Mouse (Mus musculus) CH12.LX (cell line): ENCODE results near the gene Rps11. TPM values are rescaled to one million over a fixed set of nuclear protein-coding genes. Genes with fewer than 3 reads are reported as not detected.
A peak's percentile ranks its signal among the peaks of the same experiment; 100 is the strongest.

Experiments used
- DNase-seq: peaks from one replicate; pipeline ENCODE4 v3.0.0-alpha.2; 2013; ENCODE audit errors: extremely low read depth
- H3K27ac ChIP-seq: 2 replicates; pipeline ENCODE4 v1.5.1; 2012; ENCODE audit warnings: low read depth, mild to moderate bottlenecking, control low read depth, moderate library complexity; ENCODE audit not compliant: insufficient read depth
- H3K27me3 ChIP-seq: replicated peaks from 2 replicates; pipeline ENCODE3; 2012; ENCODE audit warnings: inconsistent platforms
- H3K36me3 ChIP-seq, 2 experiments: replicated peaks in 1 of 2; 2 replicates each; pipeline versions ENCODE3 to v1.6.1; 2012; ENCODE audit warnings: inconsistent platforms in 1 of 2, low read length in 1 of 2, mild to moderate bottlenecking in 1 of 2, mixed read lengths in 1 of 2, moderate library complexity in 1 of 2; ENCODE audit not compliant: control insufficient read depth in 1 of 2, insufficient read depth in 1 of 2
- H3K4me1 ChIP-seq, 2 experiments: 2 replicates each; pipeline ENCODE4 v1.6.1; 2012; ENCODE audit warnings: inconsistent platforms in 1 of 2, moderate library complexity in 1 of 2; ENCODE audit not compliant: insufficient read depth in 2 of 2, control insufficient read depth in 1 of 2
- H3K4me2 ChIP-seq: 2 replicates; pipeline ENCODE4 v1.6.1; 2012; ENCODE audit warnings: low read depth, mild to moderate bottlenecking, control low read depth; ENCODE audit not compliant: poor library complexity, insufficient read depth, severe bottlenecking
- H3K4me3 ChIP-seq, 3 experiments: fragments of 150-350 bp in 1 of 3; sonication (generic) in 1 of 3; replicated peaks in 1 of 3; 2 replicates each; pipeline versions ENCODE3 to v1.5.1; 2011 to 2012; ENCODE audit warnings: low read depth in 2 of 3, low read length in 2 of 3, mild to moderate bottlenecking in 2 of 3, moderate library complexity in 2 of 3, control low read depth in 1 of 3, improper control_type of control experiment in 1 of 3, inconsistent platforms in 1 of 3, mixed read lengths in 1 of 3; ENCODE audit not compliant: poor library complexity in 1 of 3
- H3K79me2 ChIP-seq: replicated peaks from 2 replicates; pipeline ENCODE4 v1.6.1; 2012; ENCODE audit warnings: mild to moderate bottlenecking, moderate library complexity; ENCODE audit not compliant: control insufficient read depth, poor library complexity, insufficient read depth, severe bottlenecking; ENCODE audit errors: extremely low read depth
- H3K9ac ChIP-seq: 2 replicates; pipeline ENCODE4 v1.6.1; 2012; ENCODE audit warnings: low read depth, mild to moderate bottlenecking, control low read depth, moderate library complexity; ENCODE audit not compliant: insufficient read depth
- H3K9me3 ChIP-seq: replicated peaks from 2 replicates; pipeline ENCODE3; 2012; ENCODE audit warnings: low read length, inconsistent platforms, mixed read lengths
- BHLHE40 ChIP-seq: IDR thresholded peaks from 2 replicates; pipeline ENCODE4 v1.6.1; 2011; ENCODE audit warnings: mild to moderate bottlenecking, low read depth, low read length, improper control_type of control experiment
- CHD1 ChIP-seq: IDR thresholded peaks from 2 replicates; pipeline ENCODE4 v1.6.1; 2012; ENCODE audit warnings: low read depth, low read length, improper control_type of control experiment, inconsistent platforms
- CHD2 ChIP-seq: IDR thresholded peaks from 2 replicates; pipeline ENCODE4 v1.6.1; 2011; ENCODE audit warnings: low read length, improper control_type of control experiment
- CTCF ChIP-seq, 2 experiments: IDR thresholded peaks in 1 of 2; conservative IDR thresholded peaks in 1 of 2; 2 replicates each; pipeline ENCODE4 v1.5.1; 2011 to 2012; ENCODE audit warnings: low read depth in 2 of 2, low read length in 2 of 2, improper control_type of control experiment in 1 of 2, inconsistent platforms in 1 of 2, mild to moderate bottlenecking in 1 of 2, moderate library complexity in 1 of 2
- E2F4 ChIP-seq: IDR thresholded peaks from 2 replicates; pipeline ENCODE4 v1.6.1; 2011; ENCODE audit warnings: low read depth, low read length, improper control_type of control experiment; ENCODE audit not compliant: insufficient replicate concordance
- EP300 ChIP-seq: IDR thresholded peaks from 2 replicates; pipeline ENCODE4 v1.6.1; 2011; ENCODE audit warnings: low read length, improper control_type of control experiment
- ETS1 ChIP-seq: conservative IDR thresholded peaks from 2 replicates; pipeline ENCODE4 v1.6.1; 2012; ENCODE audit warnings: low read depth, mild to moderate bottlenecking, inconsistent platforms, low read length, improper control_type of control experiment, moderate library complexity
- GABPA ChIP-seq: IDR thresholded peaks from 2 replicates; pipeline ENCODE4 v1.6.1; 2012; ENCODE audit warnings: low read depth, low read length, improper control_type of control experiment, inconsistent platforms; ENCODE audit not compliant: insufficient replicate concordance
- IRF4 ChIP-seq: IDR thresholded peaks from 2 replicates; pipeline ENCODE4 v1.6.1; 2014; ENCODE audit warnings: low read depth, mild to moderate bottlenecking, inconsistent platforms, low read length, improper control_type of control experiment
- JUN ChIP-seq: IDR thresholded peaks from 2 replicates; pipeline ENCODE4 v1.6.1; 2011; ENCODE audit warnings: low read depth, mild to moderate bottlenecking, low read length, improper control_type of control experiment, moderate library complexity; ENCODE audit not compliant: insufficient read depth
- JUND ChIP-seq: conservative IDR thresholded peaks from 2 replicates; pipeline ENCODE4 v1.6.1; 2011; ENCODE audit warnings: low read depth, low read length, improper control_type of control experiment
- MAFK ChIP-seq: IDR thresholded peaks from 2 replicates; pipeline ENCODE4 v1.6.1; 2011; ENCODE audit warnings: low read length, improper control_type of control experiment; ENCODE audit not compliant: insufficient replicate concordance
- MYC ChIP-seq: IDR thresholded peaks from 2 replicates; pipeline ENCODE4 v1.6.1; 2011; ENCODE audit warnings: low read depth, mild to moderate bottlenecking, improper control_type of control experiment, low read length
- NRF1 ChIP-seq: IDR thresholded peaks from 2 replicates; pipeline ENCODE4 v1.6.1; 2014; ENCODE audit warnings: low read depth, mild to moderate bottlenecking, inconsistent platforms, low read length, improper control_type of control experiment, moderate library complexity
- PAX5 ChIP-seq: IDR thresholded peaks from 2 replicates; pipeline ENCODE4 v1.6.1; 2012; ENCODE audit warnings: low read length, inconsistent platforms, mixed read lengths
- POLR2A ChIP-seq: IDR thresholded peaks from 2 replicates; pipeline ENCODE4 v1.6.1; 2011; ENCODE audit warnings: low read depth, mild to moderate bottlenecking, improper control_type of control experiment, low read length
- RAD21 ChIP-seq: IDR thresholded peaks from 2 replicates; pipeline ENCODE4 v1.6.1; 2011; ENCODE audit warnings: low read depth, mild to moderate bottlenecking, low read length, improper control_type of control experiment, moderate library complexity
- TBP ChIP-seq: conservative IDR thresholded peaks from 2 replicates; pipeline ENCODE4 v1.6.1; 2011; ENCODE audit warnings: low read depth, low read length, improper control_type of control experiment
- TCF12 ChIP-seq: IDR thresholded peaks from 2 replicates; pipeline ENCODE4 v1.6.1; 2014; ENCODE audit warnings: low read depth, mild to moderate bottlenecking, inconsistent platforms, low read length, improper control_type of control experiment
- UBTF ChIP-seq: IDR thresholded peaks from 2 replicates; pipeline ENCODE4 v1.6.1; 2012; ENCODE audit warnings: low read depth, mild to moderate bottlenecking, inconsistent platforms, low read length, improper control_type of control experiment, moderate library complexity
- ZC3H11A ChIP-seq: IDR thresholded peaks from 2 replicates; pipeline ENCODE4 v1.6.1; 2012; ENCODE audit warnings: low read depth, mild to moderate bottlenecking, inconsistent platforms, low read length, improper control_type of control experiment
- ZNF384 ChIP-seq: IDR thresholded peaks from 2 replicates; pipeline ENCODE4 v1.6.1; 2012; ENCODE audit warnings: low read depth, low read length, improper control_type of control experiment, inconsistent platforms
- dilution Hi-C: fragments of 300-500 bp; cut with MboI; formaldehyde crosslinking; loops from 2 replicates; pipeline ENCODE4 v1.14.3; 2020; ENCODE audit warnings: low sequenced_read_pairs; ENCODE audit not compliant: extremely low pct_unique_long_range_greater_than_20kb, extremely low pct_ligation_motif_present
- in situ Hi-C: fragments of 300-500 bp; cut with MboI; formaldehyde crosslinking; loops from 3 replicates; pipeline ENCODE4 v1.14.3; 2019; ENCODE audit warnings: low sequenced_read_pairs, low pct_ligation_motif_present, low pct_unique_long_range_greater_than_20kb, mixed read lengths
- polyA plus RNA-seq: library from polyadenylated mRNA; unstranded; fragments of >175 nt; gene quantifications from 2 replicates; pipeline ENCODE4 v1.2.1, GENCODE M21; 2012; ENCODE audit warnings: low read depth; ENCODE audit not compliant: insufficient read length
- total RNA-seq, 2 experiments: library from RNA; depleted of rRNA; stranded (reverse); fragments of 300-350 nt in 1 of 2; fragments of >200 nt in 1 of 2; gene quantifications; 2 replicates each; pipeline ENCODE4 v1.2.3; 2012 to 2014

Gene Rps11
- total and polyA plus RNA-seq, 3 experiments = 898 to 1,839 (median 1,699) TPM

- Histone ChIP-seq H3K36me3 (peaks cover 32 to 55% of the 10 kb centered on the region in 2 experiments), H3K9ac (peak overlapping the region; percentile 100), H3K27ac (peak overlapping the region; percentile 93), H3K4me1 (peaks cover 12 to 29% of the 10 kb centered on the region in 2 experiments), H3K9me3 (no peaks in the 10 kb centered on the region), H3K4me2 (peak overlapping the region; percentile 68), H3K4me3 (peak overlapping the region; percentile 93 to 100 (median 94)), H3K27me3 (no peaks in the 10 kb centered on the region), H3K79me2 (peaks cover 44% of the 10 kb centered on the region)
- peak; percentile 41 for DNase-seq
- dilution Hi-C loops (no loop called here), in situ Hi-C loops (loop anchor here (5.0 kb wide), 1 partner anchor 45 kb away; no protein-coding TSS in a partner anchor)
- TF ChIP-seq MAFK (no peak), POLR2A (peak; percentile 50; the same call in 1 of the 2 replicates), PAX5 (no peak), ZNF384 (no peak), CHD2 (peak; percentile 22; the same call in 1 of the 2 replicates), EP300 (no peak), JUN (no peak), GABPA (no peak), UBTF (no peak), CHD1 (no peak; the same call in 1 of the 2 replicates), ZC3H11A (no peak), TBP (peak; percentile 61; the same call in 1 of the 2 replicates), CTCF (conservative IDR thresholded peaks at IDR 0.05 in 1 of 2, IDR thresholded peaks at IDR 0.05 in 1 of 2; ENCODE audit: low read depth in 2 of 2, low read length in 2 of 2) (peak in 1 of 2 experiments; percentile 20; a peak in 1 of 4 replicates), NRF1 (peak; percentile 48), IRF4 (0 out of 2 replicates have a peak, but pooled peaks have one; percentile 26), E2F4 (no peak), BHLHE40 (no peak), RAD21 (no peak), ETS1 (no peak), JUND (no peak), TCF12 (0 out of 2 replicates have a peak, but pooled peaks have one; percentile 27), MYC (no peak)
Measured at GRCm38 (mm10) chr7:45126844-45127699, 2.8 kb upstream of the Rps11 start.
